Mouse (Mus musculus) midbrain, postnatal 0 days (tissue): ENCODE measurements around the gene Ick. TPM values are rescaled to one million over a fixed set of nuclear protein-coding genes. Genes with fewer than 3 reads are reported as not detected.

Experiments used
- ATAC-seq: fragments of 200-750 bp; cut with Nextera tagmentation; 2 replicates; pipeline ENCODE4 v1.8.0; 2017; ENCODE audit warnings: moderate number of reproducible peaks, mild to moderate bottlenecking, moderate TSS enrichment, moderate library complexity; ENCODE audit not compliant: low FRiP score
- DNase-seq: peaks from one replicate; pipeline ENCODE4 v3.0.0-alpha.2; 2015; ENCODE audit warnings: low spot score
- H3K27ac ChIP-seq: fragments of 300-500 bp; sonication (generic); 2 replicates; pipeline ENCODE4 v1.5.1; 2014; ENCODE audit warnings: low read depth, mild to moderate bottlenecking, low read length, mixed read lengths
- H3K27me3 ChIP-seq: fragments of 300-500 bp; sonication (generic); 2 replicates; pipeline ENCODE4 v1.6.1; 2014; ENCODE audit warnings: low read length, control low read depth, mixed read lengths; ENCODE audit not compliant: insufficient read depth
- H3K36me3 ChIP-seq: fragments of 300-500 bp; sonication (generic); 2 replicates; pipeline ENCODE4 v1.6.1; 2014; ENCODE audit warnings: low read length, control low read depth, mixed read lengths; ENCODE audit not compliant: insufficient read depth
- H3K4me1 ChIP-seq: fragments of 300-500 bp; sonication (generic); 2 replicates; pipeline ENCODE4 v1.6.1; 2014; ENCODE audit warnings: mild to moderate bottlenecking, control low read depth, antibody characterized with exemption, low read length, mixed read lengths; ENCODE audit not compliant: insufficient read depth
- H3K4me2 ChIP-seq: fragments of 300-500 bp; sonication (generic); 2 replicates; pipeline ENCODE4 v1.6.1; 2014; ENCODE audit warnings: low read depth, mild to moderate bottlenecking, low read length, mixed read lengths; ENCODE audit not compliant: poor library complexity, severe bottlenecking
- H3K4me3 ChIP-seq: fragments of 300-500 bp; sonication (generic); 2 replicates; pipeline ENCODE4 v1.5.1; 2014; ENCODE audit warnings: low read depth, mild to moderate bottlenecking, low read length, moderate library complexity
- H3K9ac ChIP-seq: fragments of 300-500 bp; sonication (generic); replicated peaks from 2 replicates; pipeline ENCODE4 v1.6.1; 2014; ENCODE audit warnings: mild to moderate bottlenecking, low read length, moderate library complexity, mixed read lengths; ENCODE audit not compliant: poor library complexity, severe bottlenecking
- H3K9me3 ChIP-seq: fragments of 300-500 bp; sonication (generic); 2 replicates; pipeline ENCODE4 v1.6.1; 2016; ENCODE audit warnings: low read length, control low read depth
- CTCF ChIP-seq: IDR thresholded peaks from 2 replicates; pipeline ENCODE4 v1.5.1; 2016; ENCODE audit warnings: antibody characterized with exemption, mild to moderate bottlenecking
- WGBS: fragments of 180-500 bp; shearing (Covaris S2); extraction: QIAGEN DNeasy Blood & Tissue Kit; methylation state at CpG from one replicate; pipeline ENCODE4 v1.1.7; 2014; 5-methylcytosine and 5-hydroxymethylcytosine counted together
- polyA plus RNA-seq: library from polyadenylated mRNA; unstranded; fragments of >200 nt; fragmentation: Nextera tagmentation; extraction: Ambion mirVana; gene quantifications from 2 replicates; pipeline ENCODE4 v1.2.1, GENCODE M21; 2015
- total RNA-seq: library from RNA; depleted of rRNA; stranded (reverse); fragments of >200 nt; gene quantifications from 2 replicates; pipeline ENCODE4 v1.2.3, GENCODE M21; 2014; rRNA removed

Ick gene
- total and polyA plus RNA-seq, 2 experiments from 2014 or later = 34.6 to 56.0 TPM

DNA sequence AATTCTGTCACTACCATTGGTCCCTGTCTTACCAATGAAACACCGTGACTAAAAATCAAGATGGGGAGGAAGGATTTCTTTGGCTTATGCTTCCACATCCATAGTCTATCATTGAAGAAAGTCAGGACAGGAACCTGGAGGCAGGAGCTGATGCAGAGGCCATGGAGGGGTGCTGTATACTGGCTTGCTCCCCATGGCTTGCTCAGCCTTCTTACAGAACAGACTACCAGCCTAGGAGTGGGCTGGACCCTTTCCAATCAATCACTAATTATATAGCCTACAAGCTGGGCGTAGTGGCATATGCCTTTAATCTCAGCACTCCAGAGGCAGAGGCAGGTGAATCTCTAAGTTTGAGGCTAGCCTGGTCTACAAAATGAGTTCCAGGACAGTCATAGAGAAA is 101.8 kb downstream of the Ick start:
- Histone ChIP-seq H3K4me2 (no peak overlapping the region), H3K4me3 (no peak overlapping the region), H3K36me3 (no peaks in the 10 kb centered on the region), H3K27me3 (no peaks in the 10 kb centered on the region), H3K27ac (no peak overlapping the region), H3K9ac (no peak overlapping the region), H3K4me1 (no peaks in the 10 kb centered on the region), H3K9me3 (no peaks in the 10 kb centered on the region)
- ATAC-seq (no peak), DNase-seq (no peak)
- no peak for TF ChIP-seq CTCF
- 95% methylated on average over 2 of the region's 2 CpGs for WGBS

DNA sequence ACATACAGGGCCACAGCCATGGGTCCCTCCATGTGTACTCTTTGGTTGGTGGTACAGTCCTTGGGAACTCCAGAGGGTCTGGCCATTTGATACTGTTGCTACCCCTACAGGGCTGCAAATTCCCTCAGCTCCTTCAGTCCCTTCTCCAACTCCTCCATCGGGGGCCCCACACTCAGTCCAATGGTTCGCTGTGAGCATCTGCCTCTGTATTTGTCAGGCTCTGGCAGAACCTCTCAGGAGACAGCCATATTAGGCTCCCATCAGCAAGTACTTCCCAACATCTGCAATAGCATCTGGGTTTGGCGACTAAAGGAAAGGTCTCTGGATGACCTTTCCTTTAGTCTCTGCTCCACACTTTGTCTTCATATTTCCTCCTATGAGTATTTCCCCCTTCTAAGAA is 102.5 kb downstream of the Ick start:
- Histone ChIP-seq H3K36me3 (no peaks in the 10 kb centered on the region), H3K27ac (no peak overlapping the region), H3K27me3 (no peaks in the 10 kb centered on the region), H3K4me2 (no peak overlapping the region), H3K4me3 (no peak overlapping the region), H3K9me3 (no peaks in the 10 kb centered on the region), H3K4me1 (no peaks in the 10 kb centered on the region), H3K9ac (no peak overlapping the region)
- TF ChIP-seq CTCF = no peak
- WGBS = 96% methylated on average over 3 of the region's 3 CpGs
- no peak for ATAC-seq
- no peak for DNase-seq

GRCm38 (mm10) chr9:78212341-78213049 is 103.5 kb downstream of the Ick start:
- TF ChIP-seq CTCF = no peak
- Histone ChIP-seq H3K27me3 (no peaks in the 10 kb centered on the region), H3K4me3 (no peak overlapping the region), H3K4me2 (no peak overlapping the region), H3K9me3 (no peaks in the 10 kb centered on the region), H3K27ac (no peak overlapping the region), H3K4me1 (no peaks in the 10 kb centered on the region), H3K9ac (no peak overlapping the region), H3K36me3 (no peaks in the 10 kb centered on the region)
- no peak for DNase-seq
- 88% methylated on average over 7 of the region's 7 CpGs for WGBS
- ATAC-seq = no peak

- H3K4me3 ChIP-seq = no peak overlapping the region
- no peak for TF ChIP-seq CTCF
- H3K27me3 ChIP-seq = no peaks in the 10 kb centered on the region
- DNase-seq (no peak), ATAC-seq (no peak)
- H3K27ac ChIP-seq = no peak overlapping the region
- no peaks in the 10 kb centered on the region for H3K36me3 ChIP-seq
- 82% methylated on average over 4 of the region's 4 CpGs for WGBS
- H3K4me1 ChIP-seq = no peaks in the 10 kb centered on the region
- no peak overlapping the region for H3K9ac ChIP-seq
- H3K4me2 ChIP-seq = no peak overlapping the region
- H3K9me3 ChIP-seq = no peaks in the 10 kb centered on the region
These were observed 108.1 kb downstream of the Ick start for GRCm38 (mm10) chr9:78217074-78217473.

Other genes starting within 250 kb of the Ick start
- 79.4 and 80.0 TPM in 2 replicates for gene Elovl5, start 191.8 kb upstream of the Ick start, total RNA-seq
- gene Elovl5, start 191.8 kb upstream of the Ick start, polyA plus RNA-seq = 58.4 and 59.2 TPM in 2 replicates
- not detected in 2 replicates for gene Gcm1, start 57.3 kb upstream of the Ick start, total RNA-seq
- gene Gcm1, start 57.3 kb upstream of the Ick start, polyA plus RNA-seq = not detected in 2 replicates
- gene Fbxo9, start 127 bp upstream of the Ick start, total RNA-seq = 94.6 and 115 TPM in 2 replicates
- gene Fbxo9, start 127 bp upstream of the Ick start, polyA plus RNA-seq = 84.8 and 89.9 TPM in 2 replicates
- 12.9 and 17.1 TPM in 2 replicates for gene Gsta4, start 73.6 kb downstream of the Ick start, total RNA-seq
- gene Gsta4, start 73.6 kb downstream of the Ick start, polyA plus RNA-seq = 25.1 and 28.2 TPM in 2 replicates
- gene Gsta1, start 121.5 kb downstream of the Ick start, total RNA-seq = not detected in 2 replicates
- gene Gsta1, start 121.5 kb downstream of the Ick start, polyA plus RNA-seq = not detected in 2 replicates
- not detected in 2 replicates for gene Gm3776, start 147.9 kb downstream of the Ick start, total RNA-seq
- gene Gm3776, start 147.9 kb downstream of the Ick start, polyA plus RNA-seq = not detected in 2 replicates
- gene Gm10639, start 180.7 kb downstream of the Ick start, total RNA-seq = not detected in 2 replicates
- gene Gm10639, start 180.7 kb downstream of the Ick start, polyA plus RNA-seq = not detected in 2 replicates
- not detected in 2 replicates for gene Omt2a, start 205.6 kb downstream of the Ick start, total RNA-seq
- not detected in 2 replicates for gene Omt2a, start 205.6 kb downstream of the Ick start, polyA plus RNA-seq
- gene Omt2b, start 218.4 kb downstream of the Ick start, total RNA-seq = not detected in 2 replicates
- gene Omt2b, start 218.4 kb downstream of the Ick start, polyA plus RNA-seq = not detected in 2 replicates
- gene Gsta2, start 246.6 kb downstream of the Ick start, total RNA-seq = not detected in 2 replicates
- not detected in 2 replicates for gene Gsta2, start 246.6 kb downstream of the Ick start, polyA plus RNA-seq